ENCODE assay signal across 17 mouse cellular contexts in genomic region chr7:84260401-84260800, GRCm38 (mm10).
DNase-seq lines count a peak whose midpoint lies in the region; ATAC-seq lines count a peak whose summit lies in the region.
"Had no signal": no experiment of that assay in that cellular context is flagged by ENCODE, and none has a peak within 500 bp of the region (broad histone marks: within the 10 kb centered on the region; RNA-seq: fewer than 3 reads in every experiment).

No protein-coding gene starts in this region.

- peak; percentile 25; the same call in 1 of the 2 replicates for ATAC-seq in hindbrain, embryonic 16.5 days
- ATAC-seq in neural tube, embryonic 15.5 days (ENCODE audit: low FRiP score) = no peak
- ATAC-seq: forebrain, embryonic 14.5 days; forebrain, embryonic 16.5 days had no signal

- no peaks in the 10 kb centered on the region for H3K9me3 ChIP-seq in hindbrain, embryonic 16.5 days (ENCODE audit: control insufficient read depth, low read length)
- H3K9me3 ChIP-seq in hindbrain, embryonic 10.5 days = no peaks in the 10 kb centered on the region
- no peaks in the 10 kb centered on the region for H3K9me3 ChIP-seq in neural tube, embryonic 15.5 days (replicated peaks)
- H3K9me3 ChIP-seq: embryonic facial prominence, embryonic 13.5 days; embryonic facial prominence, embryonic 15.5 days; forebrain, embryonic 10.5 days; forebrain, embryonic 12.5 days had no signal

- 86% methylated on average over 4 of the region's 4 CpGs for WGBS in hindbrain, embryonic 16.5 days
- WGBS in hindbrain, embryonic 10.5 days = 91% methylated on average over 4 of the region's 4 CpGs
- WGBS in neural tube, embryonic 15.5 days = 89% methylated on average over 4 of the region's 4 CpGs

- DNase-seq in cerebellum, adult 9-10 months = peak; percentile 24
- no peak for DNase-seq in cerebellum, adult 11 months
- peak; percentile 59 to 68 for DNase-seq in cerebellum, postnatal 10 days
- no peak for DNase-seq in cerebellum, adult 18-20 months
- no peak for DNase-seq in hindbrain, embryonic 10.5 days (ENCODE audit: low spot score)
- peak; percentile 19 to 22 for DNase-seq in cerebellum, postnatal 36 days
- DNase-seq: embryo, embryonic 11 days; gastrocnemius, adult 2 months had no signal

- peaks cover 26% of the 10 kb centered on the region for H3K36me3 ChIP-seq in hindbrain, embryonic 16.5 days (ENCODE audit: control insufficient read depth, insufficient read depth, low read length)
- peaks cover 92% of the 10 kb centered on the region for H3K36me3 ChIP-seq in hindbrain, embryonic 10.5 days
- peaks cover 58% of the 10 kb centered on the region for H3K36me3 ChIP-seq in neural tube, embryonic 15.5 days

- no peak overlapping the region for H3K4me3 ChIP-seq in hindbrain, embryonic 16.5 days (ENCODE audit: low read length)
- no peak overlapping the region for H3K4me3 ChIP-seq in hindbrain, embryonic 10.5 days
- H3K4me3 ChIP-seq in neural tube, embryonic 15.5 days (replicated peaks) = no peak overlapping the region
- H3K4me3 ChIP-seq: embryonic facial prominence, embryonic 13.5 days; embryonic facial prominence, embryonic 15.5 days; erythroblast, embryonic 14.5 days; forebrain, embryonic 10.5 days; forebrain, embryonic 12.5 days; gastrocnemius, adult 2 months had no signal

- H3K9ac ChIP-seq in hindbrain, embryonic 16.5 days (ENCODE audit: low read depth, low read length) = no peak overlapping the region
- H3K9ac ChIP-seq in neural tube, embryonic 15.5 days (replicated peaks) = no peak overlapping the region
- H3K9ac ChIP-seq: embryonic facial prominence, embryonic 13.5 days; embryonic facial prominence, embryonic 15.5 days; forebrain, embryonic 12.5 days had no signal

- no peak overlapping the region for H3K27ac ChIP-seq in hindbrain, embryonic 16.5 days (ENCODE audit: low read depth, low read length)
- no peak overlapping the region for H3K27ac ChIP-seq in hindbrain, embryonic 10.5 days
- no peak overlapping the region for H3K27ac ChIP-seq in neural tube, embryonic 15.5 days (replicated peaks)
- H3K27ac ChIP-seq: embryonic facial prominence, embryonic 13.5 days; embryonic facial prominence, embryonic 15.5 days; forebrain, embryonic 10.5 days; forebrain, embryonic 12.5 days; gastrocnemius, adult 2 months had no signal

- H3K4me2 ChIP-seq in hindbrain, embryonic 16.5 days (ENCODE audit: low read length) = no peak overlapping the region
- no peak overlapping the region for H3K4me2 ChIP-seq in neural tube, embryonic 15.5 days
- H3K4me2 ChIP-seq: embryonic facial prominence, embryonic 13.5 days; embryonic facial prominence, embryonic 15.5 days; forebrain, embryonic 12.5 days had no signal

- no peaks in the 10 kb centered on the region for H3K4me1 ChIP-seq in hindbrain, embryonic 16.5 days (ENCODE audit: control insufficient read depth, insufficient read depth, low read depth, low read length)
- no peaks in the 10 kb centered on the region for H3K4me1 ChIP-seq in hindbrain, embryonic 10.5 days (replicated peaks)
- H3K4me1 ChIP-seq in neural tube, embryonic 15.5 days = no peaks in the 10 kb centered on the region
- H3K4me1 ChIP-seq: embryonic facial prominence, embryonic 13.5 days; embryonic facial prominence, embryonic 15.5 days; forebrain, embryonic 10.5 days; forebrain, embryonic 12.5 days had no signal

- H3K27me3 ChIP-seq in hindbrain, embryonic 16.5 days (replicated peaks; ENCODE audit: control insufficient read depth, insufficient read depth, low read length) = no peaks in the 10 kb centered on the region
- H3K27me3 ChIP-seq in hindbrain, embryonic 10.5 days (ENCODE audit: insufficient read depth, poor library complexity, severe bottlenecking) = no peaks in the 10 kb centered on the region
- H3K27me3 ChIP-seq in neural tube, embryonic 15.5 days (replicated peaks) = no peaks in the 10 kb centered on the region
- H3K27me3 ChIP-seq: embryonic facial prominence, embryonic 13.5 days; embryonic facial prominence, embryonic 15.5 days; forebrain, embryonic 12.5 days had no signal

Comparison
In these comparisons a context has a peak if more than half of its experiments do, and no peak if none do; other contexts are left out.
1. DNase-seq: peak in cerebellum, adult 9-10 months (single experiment), cerebellum, postnatal 10 days (2 of 2) and cerebellum, postnatal 36 days (2 of 2); none in cerebellum, adult 11 months (single experiment), cerebellum, adult 18-20 months (0 of 2) and hindbrain, embryonic 10.5 days (single experiment).